Mouse (Mus musculus): ENCODE measurements around the gene Gng7. TPM values are rescaled to one million over a fixed set of nuclear protein-coding genes. Genes with fewer than 3 reads are reported as not detected.
A peak's percentile ranks its signal among the peaks of the same experiment; 100 is the strongest.

The Gng7 gene
- polyA plus RNA-seq, 1 experiment = 152 TPM

- H3K27ac ChIP-seq (ENCODE audit: insufficient read depth, low read length) = peak overlapping the region; percentile 92
- H3K4me3 ChIP-seq (ENCODE audit: insufficient read depth, low read length) = peak overlapping the region; percentile 98
- TF ChIP-seq CTCF (IDR thresholded peaks at IDR 0.05; ENCODE audit: extremely low read depth, insufficient read depth, low read length) = peak; percentile 74
- peak; percentile 52; the same call in 1 of the 2 replicates for TF ChIP-seq POLR2A (IDR thresholded peaks at IDR 0.05; ENCODE audit: extremely low read depth, insufficient read depth, low read length)
- H3K4me1 ChIP-seq (ENCODE audit: control insufficient read depth, insufficient read depth, low read length) = peaks cover 3% of the 10 kb centered on the region; the same call in 1 of the 2 replicates
Measured at GRCm38 (mm10) chr10:80928586-80929298, 86.0 kb downstream of the Gng7 start.

GRCm38 (mm10) chr10:80925472-80925871 is 89.3 kb downstream of the Gng7 start:
- Histone ChIP-seq H3K4me3 (ENCODE audit: insufficient read depth, low read length) (no peak overlapping the region), H3K27ac (ENCODE audit: insufficient read depth, low read length) (no peak overlapping the region), H3K4me1 (ENCODE audit: control insufficient read depth, insufficient read depth, low read length) (no peaks in the 10 kb centered on the region)
- TF ChIP-seq POLR2A (IDR thresholded peaks at IDR 0.05; ENCODE audit: extremely low read depth, insufficient read depth, low read length) (no peak), CTCF (IDR thresholded peaks at IDR 0.05; ENCODE audit: extremely low read depth, insufficient read depth, low read length) (no peak)

GRCm38 (mm10) chr10:80921923-80922322 is 92.8 kb downstream of the Gng7 start:
- Histone ChIP-seq H3K4me3 (ENCODE audit: insufficient read depth, low read length) (no peak overlapping the region), H3K4me1 (ENCODE audit: control insufficient read depth, insufficient read depth, low read length) (no peaks in the 10 kb centered on the region), H3K27ac (ENCODE audit: insufficient read depth, low read length) (no peak overlapping the region)
- TF ChIP-seq POLR2A (IDR thresholded peaks at IDR 0.05; ENCODE audit: extremely low read depth, insufficient read depth, low read length) (no peak), CTCF (IDR thresholded peaks at IDR 0.05; ENCODE audit: extremely low read depth, insufficient read depth, low read length) (no peak)

- H3K4me3 ChIP-seq (ENCODE audit: insufficient read depth, low read length) = peak within 1 kb of the TSS; percentile 77
- no peaks in the 10 kb centered on the region for H3K4me1 ChIP-seq (ENCODE audit: control insufficient read depth, insufficient read depth, low read length)
- TF ChIP-seq CTCF (IDR thresholded peaks at IDR 0.05; ENCODE audit: extremely low read depth, insufficient read depth, low read length) (no peak), POLR2A (IDR thresholded peaks at IDR 0.05; ENCODE audit: extremely low read depth, insufficient read depth, low read length) (0 out of 2 replicates have a peak, but pooled peaks have one; percentile 17)
- no peak within 1 kb of the TSS for H3K27ac ChIP-seq (ENCODE audit: insufficient read depth, low read length)
Measured at GRCm38 (mm10) chr10:80917779-80918434, 96.8 kb downstream of the Gng7 start, which contains the start of gene Lmnb2. Gene Lmnb2 (minus strand): TSS chr10:80918245.

GRCm38 (mm10) chr10:80917336-80917778 is 97.4 kb downstream of the Gng7 start:
- peak overlapping the region; percentile 77 for H3K4me3 ChIP-seq (ENCODE audit: insufficient read depth, low read length)
- no peaks in the 10 kb centered on the region for H3K4me1 ChIP-seq (ENCODE audit: control insufficient read depth, insufficient read depth, low read length)
- H3K27ac ChIP-seq (ENCODE audit: insufficient read depth, low read length) = no peak overlapping the region
- no peak for TF ChIP-seq POLR2A (IDR thresholded peaks at IDR 0.05; ENCODE audit: extremely low read depth, insufficient read depth, low read length)
- no peak for TF ChIP-seq CTCF (IDR thresholded peaks at IDR 0.05; ENCODE audit: extremely low read depth, insufficient read depth, low read length)

GRCm38 (mm10) chr10:80915736-80916135 is 99.0 kb downstream of the Gng7 start:
- no peak overlapping the region for H3K4me3 ChIP-seq (ENCODE audit: insufficient read depth, low read length)
- no peaks in the 10 kb centered on the region for H3K4me1 ChIP-seq (ENCODE audit: control insufficient read depth, insufficient read depth, low read length)
- no peak overlapping the region for H3K27ac ChIP-seq (ENCODE audit: insufficient read depth, low read length)
- TF ChIP-seq CTCF (IDR thresholded peaks at IDR 0.05; ENCODE audit: extremely low read depth, insufficient read depth, low read length) = no peak
- no peak for TF ChIP-seq POLR2A (IDR thresholded peaks at IDR 0.05; ENCODE audit: extremely low read depth, insufficient read depth, low read length)

GRCm38 (mm10) chr10:80915260-80915659 is 99.5 kb downstream of the Gng7 start:
- H3K27ac ChIP-seq (ENCODE audit: insufficient read depth, low read length) = no peak overlapping the region

GRCm38 (mm10) chr10:80914253-80914656 is 100.5 kb downstream of the Gng7 start:
- TF ChIP-seq CTCF (IDR thresholded peaks at IDR 0.05; ENCODE audit: extremely low read depth, insufficient read depth, low read length) = no peak
- no peak for TF ChIP-seq POLR2A (IDR thresholded peaks at IDR 0.05; ENCODE audit: extremely low read depth, insufficient read depth, low read length)
- Histone ChIP-seq H3K4me3 (ENCODE audit: insufficient read depth, low read length) (no peak overlapping the region), H3K4me1 (ENCODE audit: control insufficient read depth, insufficient read depth, low read length) (no peaks in the 10 kb centered on the region), H3K27ac (ENCODE audit: insufficient read depth, low read length) (no peak overlapping the region)

More at GRCm38 (mm10) chr10:80915260-80915659, 99.5 kb downstream of the Gng7 start:
- TF ChIP-seq CTCF (IDR thresholded peaks at IDR 0.05; ENCODE audit: extremely low read depth, insufficient read depth, low read length) (no peak), POLR2A (IDR thresholded peaks at IDR 0.05; ENCODE audit: extremely low read depth, insufficient read depth, low read length) (no peak)
- Histone ChIP-seq H3K4me3 (ENCODE audit: insufficient read depth, low read length) (no peak overlapping the region), H3K4me1 (ENCODE audit: control insufficient read depth, insufficient read depth, low read length) (no peaks in the 10 kb centered on the region)

- no peaks in the 10 kb centered on the region for H3K4me1 ChIP-seq (ENCODE audit: control insufficient read depth, insufficient read depth, low read length)
- H3K4me3 ChIP-seq (ENCODE audit: insufficient read depth, low read length) = no peak overlapping the region
- no peak for TF ChIP-seq CTCF (IDR thresholded peaks at IDR 0.05; ENCODE audit: extremely low read depth, insufficient read depth, low read length)
- TF ChIP-seq POLR2A (IDR thresholded peaks at IDR 0.05; ENCODE audit: extremely low read depth, insufficient read depth, low read length) = no peak
- no peak overlapping the region for H3K27ac ChIP-seq (ENCODE audit: insufficient read depth, low read length)
Measured at GRCm38 (mm10) chr10:80913364-80914011, 101.3 kb downstream of the Gng7 start.

All from cortical plate, adult 2 months (tissue).